Mouse (Mus musculus): ENCODE data around the gene Casp8ap2. TPM values are rescaled to one million over a fixed set of nuclear protein-coding genes. Genes with fewer than 3 reads are reported as not detected.

Gene Casp8ap2
- polyA plus RNA-seq, 1 experiment from 2014 or later = 38.9 TPM

GRCm38 (mm10) chr4:32586596-32586995 lies 28.7 kb upstream of the Casp8ap2 start:
- Histone ChIP-seq H3K4me1 (no peaks in the 10 kb centered on the region), H3K27me3 (replicated peaks) (no peaks in the 10 kb centered on the region), H3K4me2 (no peak overlapping the region), H3K9me3 (replicated peaks) (no peaks in the 10 kb centered on the region), H3K9ac (replicated peaks) (no peak overlapping the region), H3K4me3 (replicated peaks) (no peak overlapping the region), H3K27ac (replicated peaks) (no peak overlapping the region), H3K36me3 (no peaks in the 10 kb centered on the region)
- 14% methylated on average over 9 of the region's 9 CpGs for WGBS
- ATAC-seq (ENCODE audit: low FRiP score) = no peak

GRCm38 (mm10) chr4:32587543-32587942 lies 27.7 kb upstream of the Casp8ap2 start:
- H3K4me1 ChIP-seq = no peaks in the 10 kb centered on the region
- no peak overlapping the region for H3K4me3 ChIP-seq (replicated peaks)
- no peak for ATAC-seq (ENCODE audit: low FRiP score)
- H3K9me3 ChIP-seq (replicated peaks) = no peaks in the 10 kb centered on the region
- no peak overlapping the region for H3K27ac ChIP-seq (replicated peaks)
- H3K4me2 ChIP-seq = no peak overlapping the region
- H3K9ac ChIP-seq (replicated peaks) = no peak overlapping the region
- 94% methylated on average over 5 of the region's 5 CpGs for WGBS
- no peaks in the 10 kb centered on the region for H3K36me3 ChIP-seq
- H3K27me3 ChIP-seq (replicated peaks) = no peaks in the 10 kb centered on the region

DNA sequence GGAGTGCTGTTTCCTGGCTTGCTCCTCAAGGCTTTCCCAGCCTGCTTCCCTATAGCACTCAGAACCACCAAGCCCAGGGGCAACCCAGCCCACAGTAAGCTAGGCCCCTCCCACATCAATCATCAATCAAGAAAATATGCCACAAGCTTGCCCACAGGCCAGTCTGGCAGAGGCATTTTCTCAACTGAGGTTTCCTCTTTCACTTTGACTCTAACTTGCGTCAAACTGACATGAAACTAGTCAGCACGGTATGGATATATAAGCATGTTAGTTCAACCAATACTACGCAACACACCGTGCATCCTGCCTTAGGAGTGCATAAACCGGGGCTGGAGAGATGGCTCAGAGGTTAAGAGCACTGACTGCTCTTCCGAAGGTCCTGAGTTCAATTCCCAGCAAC lies 27.0 kb upstream of the Casp8ap2 start:
- 91% methylated on average over 6 of the region's 6 CpGs for WGBS
- no peak for ATAC-seq (ENCODE audit: low FRiP score)
- H3K27me3 ChIP-seq (replicated peaks) = no peaks in the 10 kb centered on the region
- H3K4me1 ChIP-seq = no peaks in the 10 kb centered on the region
- no peak overlapping the region for H3K9ac ChIP-seq (replicated peaks)
- H3K27ac ChIP-seq (replicated peaks) = no peak overlapping the region
- no peak overlapping the region for H3K4me3 ChIP-seq (replicated peaks)
- no peaks in the 10 kb centered on the region for H3K36me3 ChIP-seq
- H3K9me3 ChIP-seq (replicated peaks) = no peaks in the 10 kb centered on the region
- H3K4me2 ChIP-seq = no peak overlapping the region

DNA sequence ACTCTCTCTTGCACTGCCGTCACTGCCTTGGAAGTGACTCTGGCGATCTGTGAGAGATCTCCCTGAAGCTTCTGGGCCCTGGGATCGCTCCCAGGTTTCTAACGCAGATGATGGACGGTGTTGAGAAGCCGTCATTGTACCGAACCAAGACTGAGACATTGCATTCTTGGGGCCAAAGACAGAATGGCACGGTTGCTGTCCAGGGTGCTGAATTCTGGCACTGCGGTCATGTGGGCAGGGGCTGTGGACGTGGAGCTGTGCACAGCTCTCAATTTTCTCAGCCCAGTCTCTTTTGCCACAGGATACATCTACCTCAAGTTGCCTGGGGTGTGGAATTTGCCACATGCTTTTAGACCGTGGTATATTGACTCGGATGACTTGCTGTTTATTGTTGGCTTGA lies 14.1 kb upstream of the Casp8ap2 start:
- WGBS = 27% methylated on average over 12 of the region's 12 CpGs
- ATAC-seq (ENCODE audit: low FRiP score) = no peak
- no peak overlapping the region for H3K4me3 ChIP-seq (replicated peaks)

GRCm38 (mm10) chr4:32602660-32603059 lies 12.6 kb upstream of the Casp8ap2 start, which contains the start of gene Gja10:
Gja10 (minus strand) TSS chr4:32602760.
- no peaks in the 10 kb centered on the region for H3K36me3 ChIP-seq
- no peak within 1 kb of the TSS for H3K9ac ChIP-seq (replicated peaks)
- H3K4me2 ChIP-seq = no peak within 1 kb of the TSS
- 69% methylated on average over 3 of the region's 3 CpGs for WGBS
- no peak within 1 kb of the TSS for H3K27ac ChIP-seq (replicated peaks)
- no peaks in the 10 kb centered on the region for H3K27me3 ChIP-seq (replicated peaks)
- H3K4me1 ChIP-seq = no peaks in the 10 kb centered on the region
- ATAC-seq (ENCODE audit: low FRiP score) = no peak
- no peaks in the 10 kb centered on the region for H3K9me3 ChIP-seq (replicated peaks)
- no peak within 1 kb of the TSS for H3K4me3 ChIP-seq (replicated peaks)

More for the DNA sequence above, 14.1 kb upstream of the Casp8ap2 start:
- no peaks in the 10 kb centered on the region for H3K9me3 ChIP-seq (replicated peaks)
- no peak overlapping the region for H3K9ac ChIP-seq (replicated peaks)
- no peaks in the 10 kb centered on the region for H3K36me3 ChIP-seq
- no peaks in the 10 kb centered on the region for H3K4me1 ChIP-seq
- H3K4me2 ChIP-seq = no peak overlapping the region
- no peak overlapping the region for H3K27ac ChIP-seq (replicated peaks)
- no peaks in the 10 kb centered on the region for H3K27me3 ChIP-seq (replicated peaks)

GRCm38 (mm10) chr4:32621637-32622036 lies 6.4 kb downstream of the Casp8ap2 start:
- no peak overlapping the region for H3K27ac ChIP-seq (replicated peaks)
- no peaks in the 10 kb centered on the region for H3K27me3 ChIP-seq (replicated peaks)
- H3K4me2 ChIP-seq = no peak overlapping the region
- H3K4me3 ChIP-seq (replicated peaks) = no peak overlapping the region
- no peaks in the 10 kb centered on the region for H3K9me3 ChIP-seq (replicated peaks)
- ATAC-seq (ENCODE audit: low FRiP score) = no peak
- peaks cover 10% of the 10 kb centered on the region for H3K4me1 ChIP-seq
- no peak overlapping the region for H3K9ac ChIP-seq (replicated peaks)
- H3K36me3 ChIP-seq = no peaks in the 10 kb centered on the region

DNA sequence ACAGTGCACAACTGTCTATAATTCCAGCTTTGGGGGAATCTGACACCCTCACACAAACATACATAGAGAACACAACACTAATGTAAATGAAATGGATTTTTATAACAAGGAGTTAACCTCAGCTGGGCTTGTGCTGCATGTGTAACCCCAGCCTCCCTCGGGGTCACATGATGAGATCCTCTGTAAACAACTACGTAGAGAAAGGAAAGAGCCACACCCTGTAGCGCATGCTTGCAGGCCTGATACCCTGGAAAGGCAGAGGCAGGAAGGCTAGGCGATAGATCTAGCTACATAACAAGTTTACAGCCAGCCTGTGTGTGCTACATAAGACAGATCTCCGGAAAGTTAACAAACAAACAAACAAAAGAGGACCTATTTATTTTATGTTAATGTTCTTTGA lies 36.4 kb downstream of the Casp8ap2 start:
- Histone ChIP-seq H3K27me3 (replicated peaks) (no peaks in the 10 kb centered on the region), H3K4me1 (peaks cover 6% of the 10 kb centered on the region), H3K4me2 (no peak overlapping the region), H3K9ac (replicated peaks) (no peak overlapping the region), H3K36me3 (peaks cover 28% of the 10 kb centered on the region), H3K9me3 (replicated peaks) (no peaks in the 10 kb centered on the region), H3K27ac (replicated peaks) (no peak overlapping the region), H3K4me3 (replicated peaks) (no peak overlapping the region)
- WGBS = 90% methylated on average over 5 of the region's 5 CpGs
- ATAC-seq (ENCODE audit: low FRiP score) = no peak

DNA sequence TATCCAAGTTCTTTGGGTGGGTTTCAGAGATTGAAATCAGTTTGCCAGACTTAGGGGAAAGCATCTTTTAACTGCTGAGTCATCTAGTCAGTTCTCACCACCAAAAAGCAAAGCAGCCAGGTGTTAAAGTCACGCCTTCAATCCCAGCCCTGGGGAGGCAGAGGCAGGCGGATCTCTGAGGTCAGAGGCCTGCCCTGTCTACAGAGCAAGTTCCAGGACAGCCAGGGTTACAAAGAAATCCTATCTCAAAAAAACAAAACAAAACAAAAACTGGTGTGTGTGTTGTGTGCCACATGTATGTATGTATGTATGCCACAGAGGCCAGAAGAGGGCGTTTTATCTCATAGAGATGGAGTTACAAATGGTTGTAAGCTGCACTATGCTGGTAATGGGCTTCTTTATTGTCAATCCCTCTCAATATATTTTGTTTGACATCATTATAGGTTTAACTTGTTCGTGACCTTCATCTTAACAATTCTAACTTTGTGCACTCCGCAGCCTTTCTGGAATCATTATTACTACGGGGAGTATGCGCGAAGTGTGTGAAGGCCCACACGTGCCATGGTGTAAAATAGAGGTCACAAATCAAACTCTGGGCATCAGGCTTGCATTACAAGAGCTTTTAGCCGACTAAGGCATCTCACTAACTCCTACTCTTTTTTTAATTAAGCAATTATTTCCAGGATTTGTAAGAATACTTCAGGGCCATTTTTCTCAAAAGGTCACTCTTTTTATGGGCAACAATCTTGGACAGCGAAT lies 41.1 kb downstream of the Casp8ap2 start:
- peak; percentile 60 for ATAC-seq (ENCODE audit: low FRiP score)
- H3K27me3 ChIP-seq (replicated peaks) = no peaks in the 10 kb centered on the region
- 52% methylated on average over 11 of the region's 11 CpGs for WGBS
- H3K36me3 ChIP-seq = peaks cover 6% of the 10 kb centered on the region
- H3K27ac ChIP-seq (replicated peaks) = peak overlapping the region; percentile 86
- H3K9ac ChIP-seq (replicated peaks) = peak overlapping the region; percentile 42
- peaks cover 23% of the 10 kb centered on the region for H3K4me1 ChIP-seq
- H3K4me2 ChIP-seq = peak overlapping the region; percentile 66
- peak overlapping the region; percentile 83 for H3K4me3 ChIP-seq (replicated peaks)
- no peaks in the 10 kb centered on the region for H3K9me3 ChIP-seq (replicated peaks)

- H3K27me3 ChIP-seq (replicated peaks) = no peaks in the 10 kb centered on the region
- H3K4me2 ChIP-seq = peak within 1 kb of the TSS; percentile 66
- peak; percentile 96 for ATAC-seq (ENCODE audit: low FRiP score)
- peaks cover 2% of the 10 kb centered on the region; the same call in 1 of the 2 replicates for H3K36me3 ChIP-seq
- H3K4me1 ChIP-seq = peaks cover 23% of the 10 kb centered on the region
- peak within 1 kb of the TSS; percentile 83 for H3K4me3 ChIP-seq (replicated peaks)
- peak within 1 kb of the TSS; percentile 57 for H3K9ac ChIP-seq (replicated peaks)
- peak within 1 kb of the TSS; percentile 86 for H3K27ac ChIP-seq (replicated peaks)
- no peaks in the 10 kb centered on the region for H3K9me3 ChIP-seq (replicated peaks)
- under 1% methylated on average over 68 of the region's 68 CpGs for WGBS
Observed at GRCm38 (mm10) chr4:32656918-32657662, 41.8 kb downstream of the Casp8ap2 start, which contains the start of gene Mdn1. Mdn1 (plus strand) TSS chr4:32657119.

- no peak overlapping the region for H3K27ac ChIP-seq (replicated peaks)
- ATAC-seq (ENCODE audit: low FRiP score) = no peak
- H3K4me2 ChIP-seq = no peak overlapping the region
- H3K4me3 ChIP-seq (replicated peaks) = no peak overlapping the region
- peaks cover 59% of the 10 kb centered on the region for H3K36me3 ChIP-seq
- H3K9ac ChIP-seq (replicated peaks) = no peak overlapping the region
- no peaks in the 10 kb centered on the region for H3K9me3 ChIP-seq (replicated peaks)
- H3K4me1 ChIP-seq = no peaks in the 10 kb centered on the region
- no peaks in the 10 kb centered on the region for H3K27me3 ChIP-seq (replicated peaks)
- WGBS = 93% methylated on average over 4 of the region's 4 CpGs
Observed at GRCm38 (mm10) chr4:32665843-32666242, 50.6 kb downstream of the Casp8ap2 start.

- H3K9ac ChIP-seq (replicated peaks) = no peak overlapping the region
- H3K4me3 ChIP-seq (replicated peaks) = no peak overlapping the region
- H3K36me3 ChIP-seq = peaks cover 74% of the 10 kb centered on the region
- no peak overlapping the region for H3K27ac ChIP-seq (replicated peaks)
- no peaks in the 10 kb centered on the region for H3K27me3 ChIP-seq (replicated peaks)
- no peak overlapping the region for H3K4me2 ChIP-seq
- H3K4me1 ChIP-seq = no peaks in the 10 kb centered on the region
- WGBS = 92% methylated on average over 1 of the region's 1 CpGs
- ATAC-seq (ENCODE audit: low FRiP score) = no peak
- no peaks in the 10 kb centered on the region for H3K9me3 ChIP-seq (replicated peaks)
Observed at GRCm38 (mm10) chr4:32668291-32668690, 53.0 kb downstream of the Casp8ap2 start.

GRCm38 (mm10) chr4:32669825-32670224 lies 54.6 kb downstream of the Casp8ap2 start:
- Histone ChIP-seq H3K27ac (replicated peaks) (no peak overlapping the region), H3K9ac (replicated peaks) (no peak overlapping the region), H3K27me3 (replicated peaks) (no peaks in the 10 kb centered on the region), H3K4me3 (replicated peaks) (no peak overlapping the region), H3K36me3 (peaks cover 76% of the 10 kb centered on the region), H3K4me1 (no peaks in the 10 kb centered on the region), H3K9me3 (replicated peaks) (no peaks in the 10 kb centered on the region), H3K4me2 (no peak overlapping the region)
- 85% methylated on average over 2 of the region's 2 CpGs for WGBS
- ATAC-seq (ENCODE audit: low FRiP score) = no peak
